8 mouse cellular contexts compared by ENCODE assay signal in the genomic region with DNA sequence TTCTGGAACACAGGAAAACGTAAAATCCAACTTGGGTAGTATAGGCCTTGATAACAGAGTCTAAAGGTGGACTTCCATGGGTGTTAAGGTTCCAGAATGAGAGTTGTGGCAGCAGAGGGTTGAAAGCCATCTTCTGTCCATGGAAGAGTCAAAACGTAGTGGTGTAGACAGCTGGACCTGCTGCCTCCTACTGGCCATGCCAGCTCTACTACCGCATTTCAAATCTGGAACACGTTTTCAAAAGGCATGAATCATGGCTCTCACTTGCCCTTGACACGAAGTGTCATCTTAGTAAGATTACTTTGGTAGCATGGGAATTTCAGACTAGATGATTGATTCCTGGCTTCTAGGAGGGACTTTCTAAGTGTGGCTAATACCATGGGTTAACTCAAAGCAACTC. TPM values are rescaled to one million over a fixed set of nuclear protein-coding genes. Genes with fewer than 3 reads are reported as not detected.
DNase-seq lines count a peak whose midpoint lies in the region; ATAC-seq and TF ChIP-seq lines count a peak whose summit lies in the region.

No protein-coding gene starts in this region.

- TF ChIP-seq POLR2A in heart, adult 2 months (IDR thresholded peaks at IDR 0.05; ENCODE audit: insufficient read depth, low read depth, low read length), result no peak

- intact Hi-C loops in heart, adult 2 months (cut with DNase I), result loop anchor here (2.0 kb wide), 1 partner anchor 135 kb away; no protein-coding TSS in a partner anchor

- no peak for ATAC-seq in heart, embryonic 11.5 days (replicated peaks; ENCODE audit: insufficient number of reproducible peaks, low FRiP score, low TSS enrichment)
- no peak for ATAC-seq in intestine, embryonic 15.5 days
- ATAC-seq in midbrain, embryonic 11.5 days (ENCODE audit: low FRiP score), result no peak

- H3K27me3 ChIP-seq in heart, adult 2 months (ENCODE audit: control insufficient read depth, insufficient read depth, low read length), result no peaks in the 10 kb centered on the region
- no peaks in the 10 kb centered on the region for H3K27me3 ChIP-seq in heart, embryonic 11.5 days (ENCODE audit: control insufficient read depth, insufficient read depth, low read length)
- H3K27me3 ChIP-seq in intestine, embryonic 15.5 days (replicated peaks), result no peaks in the 10 kb centered on the region
- no peaks in the 10 kb centered on the region for H3K27me3 ChIP-seq in midbrain, embryonic 11.5 days (ENCODE audit: control insufficient read depth, insufficient read depth, low read length)

- TF ChIP-seq CTCF in heart, adult 2 months (IDR thresholded peaks at IDR 0.05), result peak; percentile 66

- H3K4me1 ChIP-seq in heart, adult 2 months (ENCODE audit: control insufficient read depth, insufficient read depth, low read length), result peaks cover 4% of the 10 kb centered on the region
- H3K4me1 ChIP-seq in heart, embryonic 11.5 days (ENCODE audit: control insufficient read depth, insufficient read depth, low read length), result no peaks in the 10 kb centered on the region
- H3K4me1 ChIP-seq in intestine, embryonic 15.5 days (replicated peaks), result no peaks in the 10 kb centered on the region
- 0 out of 2 replicates have a peak, but pooled peaks cover 2% of the 10 kb centered on the region for H3K4me1 ChIP-seq in midbrain, embryonic 11.5 days (ENCODE audit: control insufficient read depth, insufficient read depth, low read length)

- H3K27ac ChIP-seq in heart, adult 2 months, result no peak overlapping the region
- no peak overlapping the region for H3K27ac ChIP-seq in heart, embryonic 11.5 days (ENCODE audit: low read depth, low read length)
- no peak overlapping the region for H3K27ac ChIP-seq in intestine, embryonic 15.5 days
- no peak overlapping the region for H3K27ac ChIP-seq in midbrain, embryonic 11.5 days (ENCODE audit: low read depth, low read length)

- H3K79me2 ChIP-seq in heart, adult 2 months (replicated peaks; ENCODE audit: control insufficient read depth, insufficient read depth, low read length), result no peaks in the 10 kb centered on the region; the same call in 1 of the 2 replicates

- H3K36me3 ChIP-seq in heart, adult 2 months (ENCODE audit: control insufficient read depth, insufficient read depth, low read length), result peaks cover 5% of the 10 kb centered on the region
- H3K36me3 ChIP-seq in heart, embryonic 11.5 days (ENCODE audit: control insufficient read depth, insufficient read depth, low read length), result no peaks in the 10 kb centered on the region
- H3K36me3 ChIP-seq in intestine, embryonic 15.5 days, result no peaks in the 10 kb centered on the region
- H3K36me3 ChIP-seq in midbrain, embryonic 11.5 days (ENCODE audit: control insufficient read depth, insufficient read depth, low read length), result no peaks in the 10 kb centered on the region

- TF ChIP-seq EP300 in heart, adult 2 months (IDR thresholded peaks at IDR 0.05; ENCODE audit: insufficient read depth, low read depth, low read length), result no peak

- peak; percentile 26 to 28 for DNase-seq in heart, adult 2 months
- peak; percentile 34 for DNase-seq in ES-CJ7 (ENCODE audit: low read depth, low spot score)
- peak; percentile 31 for DNase-seq in heart, postnatal 4 days
- DNase-seq in naive thymus-derived CD4-positive, alpha-beta T cell, adult 2 months (ENCODE audit: low read depth), result peak; percentile 46
- DNase-seq in ovary, adult 18-20 months (ENCODE audit: low spot score), result no peak
- DNase-seq in midbrain, embryonic 11.5 days (ENCODE audit: low spot score, missing footprints), result no peak

- H3K9me3 ChIP-seq in heart, embryonic 11.5 days (replicated peaks; ENCODE audit: control insufficient read depth, low read length), result no peaks in the 10 kb centered on the region
- H3K9me3 ChIP-seq in intestine, embryonic 15.5 days, result no peaks in the 10 kb centered on the region
- H3K9me3 ChIP-seq in midbrain, embryonic 11.5 days (ENCODE audit: control insufficient read depth, low read length), result no peaks in the 10 kb centered on the region

- no peak overlapping the region for H3K4me3 ChIP-seq in heart, adult 2 months
- no peak overlapping the region for H3K4me3 ChIP-seq in heart, embryonic 11.5 days (ENCODE audit: low read depth, low read length)
- H3K4me3 ChIP-seq in intestine, embryonic 15.5 days (replicated peaks), result no peak overlapping the region
- H3K4me3 ChIP-seq in midbrain, embryonic 11.5 days (ENCODE audit: low read depth, low read length), result no peak overlapping the region

- H3K9ac ChIP-seq in heart, adult 2 months (ENCODE audit: low read depth, low read length), result no peak overlapping the region
- no peak overlapping the region for H3K9ac ChIP-seq in heart, embryonic 11.5 days (ENCODE audit: low read depth, low read length)
- H3K9ac ChIP-seq in intestine, embryonic 15.5 days, result no peak overlapping the region
- H3K9ac ChIP-seq in midbrain, embryonic 11.5 days (ENCODE audit: low read length), result no peak overlapping the region

- no peak overlapping the region for H3K4me2 ChIP-seq in heart, embryonic 11.5 days
- no peak overlapping the region for H3K4me2 ChIP-seq in intestine, embryonic 15.5 days (replicated peaks)
- no peak overlapping the region for H3K4me2 ChIP-seq in midbrain, embryonic 11.5 days

- WGBS in heart, adult 2 months, result 40% methylated on average over 5 of the region's 5 CpGs
- 62% methylated on average over 5 of the region's 5 CpGs for WGBS in heart, embryonic 11.5 days (ENCODE audit: insufficient replicate concordance)
- WGBS in intestine, embryonic 15.5 days, result 64% methylated on average over 5 of the region's 5 CpGs
- 80% methylated on average over 5 of the region's 5 CpGs for WGBS in midbrain, embryonic 11.5 days

RNA-seq across cellular contexts. Expression of gene Cecr2, which starts 8.0 kb away (rescaled TPM):
- 10 to 100 TPM; 12.9 to 17.4 TPM for total RNA-seq in heart, adult 2 months (2021)
- 7.0 and 9.5 TPM in 2 replicates for polyA plus RNA-seq in heart, adult 2 months (2012; rRNA removed)
- polyA plus RNA-seq in heart, embryonic 11.5 days (2014; fragmentation: Nextera tagmentation; extraction: Ambion mirVana), result 3.0 and 4.2 TPM in 2 replicates
- 1 to 10 TPM; 8.0 to 9.5 TPM for total RNA-seq in heart, postnatal 4 days (2021)
- 0.88 and 1.2 TPM in 2 replicates for polyA plus RNA-seq in intestine, embryonic 15.5 days (2015; fragmentation: Nextera tagmentation; extraction: Ambion mirVana)
- 20.6 and 20.9 TPM in 2 replicates for polyA plus RNA-seq in midbrain, embryonic 11.5 days (2014; fragmentation: Nextera tagmentation; extraction: Ambion mirVana)

Comparison
In these comparisons a context has a peak if more than half of its experiments do, and no peak if none do; other contexts are left out.
1. DNase-seq: peak in heart, adult 2 months (2 of 2), ES-CJ7 (single experiment), heart, postnatal 4 days (single experiment) and naive thymus-derived CD4-positive, alpha-beta T cell, adult 2 months (single experiment); none in ovary, adult 18-20 months (single experiment) and midbrain, embryonic 11.5 days (single experiment).